Mouse (Mus musculus) CH12F3 (cell line): ENCODE measurements around the gene Il17rd.

Experiments used
- in situ Hi-C: fragments of 300-500 bp; cut with MboI; formaldehyde crosslinking; loops from 2 replicates; pipeline ENCODE4 v1.14.3; 2020; ENCODE audit warnings: low sequenced_read_pairs

The Il17rd gene

GRCm38 (mm10) chr14:27081536-27082275 lies 43.0 kb downstream of the Il17rd start:
- in situ Hi-C loops: no loop called here

- in situ Hi-C loops: no loop called here
Measured at GRCm38 (mm10) chr14:27085471-27085870, 46.7 kb downstream of the Il17rd start.

GRCm38 (mm10) chr14:27085999-27086398 lies 47.3 kb downstream of the Il17rd start:
- in situ Hi-C loops: no loop called here

- in situ Hi-C loops: no loop called here
Measured at GRCm38 (mm10) chr14:27094247-27094646, 55.5 kb downstream of the Il17rd start.

- in situ Hi-C loops: loop anchor here (5.0 kb wide), 1 partner anchor 69 kb away; no protein-coding TSS in a partner anchor
Measured at GRCm38 (mm10) chr14:27096133-27096532, 57.4 kb downstream of the Il17rd start.

GRCm38 (mm10) chr14:27096779-27097178 lies 58.0 kb downstream of the Il17rd start:
- in situ Hi-C loops: loop anchor here (5.0 kb wide), 1 partner anchor 69 kb away; no protein-coding TSS in a partner anchor

GRCm38 (mm10) chr14:27101735-27102134 lies 63.0 kb downstream of the Il17rd start:
- in situ Hi-C loops: no loop called here

GRCm38 (mm10) chr14:27102720-27103119 lies 64.0 kb downstream of the Il17rd start:
- in situ Hi-C loops: no loop called here

- in situ Hi-C loops: no loop called here
Measured at GRCm38 (mm10) chr14:27105731-27106457, 67.2 kb downstream of the Il17rd start.

GRCm38 (mm10) chr14:27108748-27109504 lies 70.2 kb downstream of the Il17rd start:
- in situ Hi-C loops: no loop called here

GRCm38 (mm10) chr14:27114362-27115274 lies 75.9 kb downstream of the Il17rd start, which contains the start of gene Arhgef3:
Arhgef3 (plus strand) TSS chr14:27114899.
- in situ Hi-C loops: no loop called here

GRCm38 (mm10) chr14:27115275-27115660 lies 76.5 kb downstream of the Il17rd start:
- in situ Hi-C loops: no loop called here

GRCm38 (mm10) chr14:27115991-27116390 lies 77.2 kb downstream of the Il17rd start:
- in situ Hi-C loops: no loop called here

- in situ Hi-C loops: no loop called here
Measured at GRCm38 (mm10) chr14:27116577-27117165, 77.9 kb downstream of the Il17rd start.

- in situ Hi-C loops: no loop called here
Measured at GRCm38 (mm10) chr14:27118546-27118945, 79.8 kb downstream of the Il17rd start.

GRCm38 (mm10) chr14:27122646-27123045 lies 83.9 kb downstream of the Il17rd start:
- in situ Hi-C loops: no loop called here

- in situ Hi-C loops: no loop called here
Measured at GRCm38 (mm10) chr14:27123543-27123942, 84.8 kb downstream of the Il17rd start.

- in situ Hi-C loops: no loop called here
Measured at GRCm38 (mm10) chr14:27130031-27130430, 91.3 kb downstream of the Il17rd start.

- in situ Hi-C loops: no loop called here
Measured at GRCm38 (mm10) chr14:27130676-27131075, 91.9 kb downstream of the Il17rd start.

- in situ Hi-C loops: no loop called here
Measured at GRCm38 (mm10) chr14:27131521-27131920, 92.8 kb downstream of the Il17rd start.
